Mouse (Mus musculus) kidney, embryonic 15.5 days (tissue): ENCODE data around the gene Rhobtb1. TPM values are rescaled to one million over a fixed set of nuclear protein-coding genes. Genes with fewer than 3 reads are reported as not detected.

Source experiments
- ATAC-seq: fragments of 200-750 bp; cut with Nextera tagmentation; replicated peaks from 2 replicates; pipeline ENCODE4 v1.8.0; 2017; ENCODE audit warnings: moderate TSS enrichment; ENCODE audit not compliant: low FRiP score
- H3K27ac ChIP-seq: fragments of 300-500 bp; sonication (generic); 2 replicates; pipeline ENCODE4 v1.5.1; 2015; ENCODE audit warnings: mild to moderate bottlenecking, inconsistent platforms
- H3K27me3 ChIP-seq: fragments of 300-500 bp; sonication (generic); 2 replicates; pipeline ENCODE4 v1.6.1; 2015; ENCODE audit warnings: inconsistent platforms
- H3K36me3 ChIP-seq: fragments of 300-500 bp; sonication (generic); 2 replicates; pipeline ENCODE4 v1.6.1; 2015; ENCODE audit warnings: inconsistent platforms
- H3K4me1 ChIP-seq: fragments of 300-500 bp; sonication (generic); 2 replicates; pipeline ENCODE4 v1.6.1; 2015; ENCODE audit warnings: inconsistent platforms
- H3K4me2 ChIP-seq: fragments of 300-500 bp; sonication (generic); 2 replicates; pipeline ENCODE4 v1.6.1; 2015; ENCODE audit warnings: moderate library complexity, mild to moderate bottlenecking, inconsistent platforms
- H3K4me3 ChIP-seq: fragments of 300-500 bp; sonication (generic); replicated peaks from 2 replicates; pipeline ENCODE4 v1.5.1; 2015; ENCODE audit warnings: mild to moderate bottlenecking, inconsistent platforms
- H3K9ac ChIP-seq: fragments of 300-500 bp; sonication (generic); 2 replicates; pipeline ENCODE4 v1.6.1; 2015; ENCODE audit warnings: mild to moderate bottlenecking, inconsistent platforms
- H3K9me3 ChIP-seq: fragments of 300-500 bp; sonication (generic); replicated peaks from 2 replicates; pipeline ENCODE4 v1.6.1; 2016; ENCODE audit warnings: inconsistent platforms
- WGBS: fragments of 180-500 bp; shearing (Covaris S2); methylation state at CpG from one replicate; pipeline ENCODE4 v1.1.7; 2015; ENCODE audit warnings: mixed read lengths; 5-methylcytosine and 5-hydroxymethylcytosine counted together
- polyA plus RNA-seq: library from polyadenylated mRNA; unstranded; fragments of >200 nt; fragmentation: Nextera tagmentation; extraction: Ambion mirVana; gene quantifications from 2 replicates; pipeline ENCODE4 v1.2.1, GENCODE M21; 2015

Rhobtb1 gene
- polyA plus RNA-seq, 1 experiment from 2014 or later: 21.8 TPM

DNA sequence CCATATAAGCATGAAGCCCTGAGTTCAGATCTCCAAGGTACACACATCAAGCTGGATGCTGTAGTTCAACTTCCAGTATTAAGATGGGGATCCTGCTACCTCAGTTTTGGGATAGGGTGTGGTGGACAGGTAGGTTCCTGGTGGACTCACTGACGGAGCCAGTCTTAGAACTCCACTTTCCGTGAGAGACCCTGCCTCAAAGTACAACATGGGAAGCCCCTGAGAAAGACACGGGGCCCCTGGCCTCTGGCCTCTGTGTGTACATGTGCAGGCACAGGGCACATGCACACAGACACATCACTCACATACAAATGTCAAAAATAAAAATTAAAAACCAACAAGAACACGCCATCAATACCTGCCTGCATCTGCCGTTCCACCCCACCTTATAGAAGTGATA, 74.2 kb downstream of the Rhobtb1 start:
- no peak overlapping the region for H3K9ac ChIP-seq
- no peaks in the 10 kb centered on the region for H3K9me3 ChIP-seq
- 92% methylated on average over 5 of the region's 5 CpGs for WGBS
- H3K27me3 ChIP-seq: no peaks in the 10 kb centered on the region
- no peak overlapping the region for H3K4me2 ChIP-seq
- no peak for ATAC-seq
- no peak overlapping the region for H3K4me3 ChIP-seq
- peaks cover 16% of the 10 kb centered on the region; the same call in 1 of the 2 replicates for H3K36me3 ChIP-seq
- H3K27ac ChIP-seq: no peak overlapping the region
- 0 out of 2 replicates have a peak, but pooled peaks cover 3% of the 10 kb centered on the region for H3K4me1 ChIP-seq

DNA sequence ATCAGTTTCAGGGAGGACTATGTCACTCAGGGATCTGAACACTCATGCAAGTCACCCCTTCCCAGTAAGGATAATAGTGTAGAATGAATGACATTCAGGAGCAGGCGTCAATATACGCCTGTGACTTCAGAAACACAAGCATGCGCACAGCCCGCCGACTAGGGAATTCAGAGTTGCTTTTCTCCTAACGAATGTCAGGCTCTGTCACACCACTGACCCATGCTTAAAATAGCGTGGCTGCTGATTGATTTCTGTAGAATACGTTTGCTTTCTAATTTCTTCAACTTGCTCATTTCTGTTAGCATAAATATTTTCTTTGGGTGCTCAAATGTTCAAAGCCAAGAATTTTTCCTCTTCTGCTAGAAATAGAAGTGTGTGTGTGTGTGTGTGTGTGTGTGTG, 74.7 kb downstream of the Rhobtb1 start:
- Histone ChIP-seq H3K4me2 (no peak overlapping the region), H3K36me3 (peaks cover 16% of the 10 kb centered on the region; the same call in 1 of the 2 replicates), H3K27ac (no peak overlapping the region), H3K9me3 (no peaks in the 10 kb centered on the region), H3K4me1 (0 out of 2 replicates have a peak, but pooled peaks cover 3% of the 10 kb centered on the region), H3K9ac (no peak overlapping the region), H3K27me3 (no peaks in the 10 kb centered on the region), H3K4me3 (no peak overlapping the region)
- 56% methylated on average over 8 of the region's 8 CpGs for WGBS
- no peak for ATAC-seq

DNA sequence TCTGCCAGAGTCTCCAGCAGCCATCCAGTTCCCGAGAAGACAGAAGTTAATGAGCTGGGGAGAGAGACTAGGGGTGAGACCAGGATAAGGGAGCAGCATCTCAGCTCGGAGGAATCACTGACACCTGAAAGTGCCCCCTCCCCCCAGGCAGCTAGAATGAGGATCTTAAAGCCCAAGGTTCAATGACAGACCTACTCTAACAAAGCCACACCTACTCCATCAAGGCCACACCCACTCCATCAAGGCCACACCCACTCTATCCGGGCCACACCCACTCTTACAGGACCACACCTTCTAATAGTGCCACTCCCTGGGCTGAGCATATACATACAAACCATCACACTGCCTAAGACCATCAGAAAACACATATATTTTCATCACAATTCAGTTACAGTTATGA, 86.0 kb downstream of the Rhobtb1 start:
- H3K36me3 ChIP-seq: peaks cover 5% of the 10 kb centered on the region; the same call in 1 of the 2 replicates
- 67% methylated on average over 3 of the region's 3 CpGs for WGBS
- H3K4me2 ChIP-seq: no peak overlapping the region
- H3K9ac ChIP-seq: no peak overlapping the region
- H3K4me1 ChIP-seq: no peaks in the 10 kb centered on the region
- no peak overlapping the region for H3K27ac ChIP-seq
- H3K4me3 ChIP-seq: no peak overlapping the region
- H3K9me3 ChIP-seq: no peaks in the 10 kb centered on the region
- ATAC-seq: no peak
- no peaks in the 10 kb centered on the region for H3K27me3 ChIP-seq

DNA sequence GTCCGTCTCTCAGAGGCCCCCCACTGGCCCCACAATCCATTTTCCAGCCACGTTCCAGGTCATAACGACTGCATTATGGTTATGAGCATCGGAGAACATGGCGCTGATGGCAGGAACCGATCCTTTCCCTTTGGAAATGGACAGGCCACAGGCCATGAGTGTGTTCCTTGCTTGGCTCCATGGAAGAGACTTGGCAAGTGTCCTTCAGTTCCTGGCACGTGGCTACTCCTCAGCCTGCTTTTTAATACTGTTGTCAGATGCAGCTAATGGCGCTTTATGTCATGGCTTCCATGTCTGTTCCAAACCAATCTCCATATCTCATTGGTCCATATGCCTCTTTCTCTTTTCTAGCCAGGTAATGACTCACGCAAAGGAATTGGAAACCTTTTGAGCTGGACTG, 86.5 kb downstream of the Rhobtb1 start:
- H3K9me3 ChIP-seq: no peaks in the 10 kb centered on the region
- H3K27me3 ChIP-seq: no peaks in the 10 kb centered on the region
- H3K4me2 ChIP-seq: no peak overlapping the region
- H3K36me3 ChIP-seq: peaks cover 7% of the 10 kb centered on the region; the same call in 1 of the 2 replicates
- no peak overlapping the region for H3K9ac ChIP-seq
- no peak overlapping the region for H3K27ac ChIP-seq
- H3K4me1 ChIP-seq: no peaks in the 10 kb centered on the region
- no peak overlapping the region for H3K4me3 ChIP-seq
- WGBS: 94% methylated on average over 9 of the region's 9 CpGs
- ATAC-seq: no peak

DNA sequence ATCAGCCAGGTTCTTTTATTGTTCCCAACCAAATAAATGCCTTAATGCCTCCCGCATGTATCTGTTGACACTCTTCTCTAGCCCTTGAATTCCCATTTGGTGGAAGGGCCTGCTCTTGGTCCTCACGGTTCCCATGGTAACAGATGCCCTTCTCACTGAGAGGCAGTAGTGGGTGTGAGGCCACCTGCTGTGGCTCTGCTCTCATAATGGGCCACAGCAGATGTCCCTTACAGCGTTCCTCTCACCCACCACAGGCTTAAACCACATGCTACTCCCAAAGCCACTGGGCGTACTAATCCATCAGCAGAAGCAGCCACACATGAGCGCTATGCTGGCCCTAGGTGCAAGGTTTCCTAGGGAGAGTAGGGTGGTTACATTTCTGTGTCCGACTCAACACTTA, 87.1 kb downstream of the Rhobtb1 start:
- Histone ChIP-seq H3K4me2 (no peak overlapping the region), H3K9me3 (no peaks in the 10 kb centered on the region), H3K9ac (no peak overlapping the region), H3K27me3 (no peaks in the 10 kb centered on the region), H3K4me3 (no peak overlapping the region), H3K27ac (no peak overlapping the region), H3K36me3 (peaks cover 7% of the 10 kb centered on the region; the same call in 1 of the 2 replicates), H3K4me1 (no peaks in the 10 kb centered on the region)
- no peak for ATAC-seq
- WGBS: 67% methylated on average over 6 of the region's 6 CpGs

DNA sequence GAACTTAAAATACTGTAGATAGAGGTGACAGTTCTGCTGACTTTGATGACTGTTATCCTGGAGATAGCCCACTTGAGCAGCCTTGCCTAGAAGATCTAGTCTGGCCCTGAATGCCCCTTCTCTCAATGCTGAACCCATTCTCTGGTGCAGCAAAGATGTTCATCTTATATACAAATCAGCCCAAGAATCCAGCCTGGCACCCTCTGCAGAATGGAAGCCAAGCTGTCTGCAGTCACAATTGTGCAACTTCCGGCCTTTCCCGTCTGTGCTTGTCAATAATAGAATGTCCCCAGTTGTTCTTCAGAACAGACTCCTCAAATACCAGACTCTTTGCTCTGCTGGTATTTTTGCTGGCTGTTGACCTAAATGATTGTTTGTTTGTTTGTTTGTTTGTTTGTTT, 89.3 kb downstream of the Rhobtb1 start:
- no peak for ATAC-seq
- no peak overlapping the region for H3K27ac ChIP-seq
- H3K27me3 ChIP-seq: no peaks in the 10 kb centered on the region
- 85% methylated on average over 2 of the region's 2 CpGs for WGBS
- H3K9ac ChIP-seq: no peak overlapping the region
- H3K4me2 ChIP-seq: no peak overlapping the region
- no peaks in the 10 kb centered on the region for H3K9me3 ChIP-seq
- no peaks in the 10 kb centered on the region for H3K4me1 ChIP-seq
- no peak overlapping the region for H3K4me3 ChIP-seq
- peaks cover 7% of the 10 kb centered on the region; the same call in 1 of the 2 replicates for H3K36me3 ChIP-seq

DNA sequence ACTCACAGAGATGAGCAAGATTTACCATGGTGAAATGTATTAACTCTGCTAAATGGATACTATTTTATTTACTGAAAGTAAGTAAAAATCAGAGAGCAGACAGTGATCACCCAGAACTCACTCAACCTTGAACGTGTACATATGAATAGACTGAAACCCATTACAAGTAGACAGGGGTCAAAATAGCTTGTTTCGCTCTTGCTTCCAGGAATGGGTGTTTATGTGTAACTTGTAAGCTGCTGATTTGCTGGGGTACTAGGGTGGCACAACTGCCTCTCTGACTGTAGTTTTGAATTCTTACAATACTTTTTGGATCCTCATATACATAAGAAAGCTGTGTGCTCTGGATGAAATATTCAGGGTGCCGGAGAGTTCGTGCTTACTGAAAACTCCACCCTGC, 93.9 kb downstream of the Rhobtb1 start:
- H3K4me1 ChIP-seq: 0 out of 2 replicates have a peak, but pooled peaks cover 4% of the 10 kb centered on the region
- no peak overlapping the region for H3K9ac ChIP-seq
- H3K36me3 ChIP-seq: peaks cover 17% of the 10 kb centered on the region
- no peak overlapping the region for H3K27ac ChIP-seq
- H3K4me2 ChIP-seq: no peak overlapping the region
- no peak overlapping the region for H3K4me3 ChIP-seq
- no peaks in the 10 kb centered on the region; the same call in 1 of the 2 replicates for H3K9me3 ChIP-seq
- WGBS: 78% methylated on average over 4 of the region's 4 CpGs
- no peak for ATAC-seq
- H3K27me3 ChIP-seq: no peaks in the 10 kb centered on the region

DNA sequence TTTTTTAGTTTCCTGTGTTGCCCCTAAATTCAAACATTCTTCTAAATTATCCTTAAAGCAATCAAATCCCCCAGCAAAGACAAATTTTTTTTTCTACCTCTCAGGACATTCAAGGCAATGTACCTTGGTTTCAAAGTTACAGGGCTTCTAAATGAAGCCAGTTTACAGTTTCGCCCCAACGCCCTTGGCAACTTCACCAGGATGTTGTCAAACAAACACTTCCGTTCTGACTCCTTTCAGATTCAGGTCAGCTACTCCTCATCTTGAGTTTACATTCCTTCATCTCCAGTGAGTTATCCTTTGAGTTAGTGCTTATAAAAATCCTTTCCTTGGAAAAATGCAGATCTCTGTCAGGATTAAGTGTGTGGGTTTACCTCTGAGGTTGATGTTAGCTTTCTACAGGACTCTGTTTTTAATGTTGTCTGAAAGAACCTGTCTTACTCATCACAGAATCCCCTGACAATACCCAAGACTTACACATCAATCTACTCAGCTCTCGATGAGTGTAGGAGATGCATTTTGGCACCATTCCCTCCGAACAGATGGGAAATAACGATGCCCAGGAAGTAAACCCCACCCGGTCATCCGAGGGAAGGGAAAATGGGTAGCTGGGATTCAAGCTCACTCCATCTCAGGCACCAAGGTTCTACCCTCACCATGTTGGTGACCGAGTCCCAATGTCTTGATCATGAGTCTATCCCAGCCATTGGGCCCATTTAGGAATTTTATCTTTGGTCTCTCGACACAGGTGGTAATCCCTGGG, 94.9 kb downstream of the Rhobtb1 start:
- no peak for ATAC-seq
- 82% methylated on average over 10 of the region's 10 CpGs for WGBS
- H3K9me3 ChIP-seq: no peaks in the 10 kb centered on the region; the same call in 1 of the 2 replicates
- no peak overlapping the region for H3K27ac ChIP-seq
- H3K9ac ChIP-seq: no peak overlapping the region
- H3K36me3 ChIP-seq: peaks cover 25% of the 10 kb centered on the region
- no peaks in the 10 kb centered on the region for H3K27me3 ChIP-seq
- no peak overlapping the region for H3K4me2 ChIP-seq
- H3K4me1 ChIP-seq: peaks cover 5% of the 10 kb centered on the region; the same call in 1 of the 2 replicates
- no peak overlapping the region for H3K4me3 ChIP-seq

DNA sequence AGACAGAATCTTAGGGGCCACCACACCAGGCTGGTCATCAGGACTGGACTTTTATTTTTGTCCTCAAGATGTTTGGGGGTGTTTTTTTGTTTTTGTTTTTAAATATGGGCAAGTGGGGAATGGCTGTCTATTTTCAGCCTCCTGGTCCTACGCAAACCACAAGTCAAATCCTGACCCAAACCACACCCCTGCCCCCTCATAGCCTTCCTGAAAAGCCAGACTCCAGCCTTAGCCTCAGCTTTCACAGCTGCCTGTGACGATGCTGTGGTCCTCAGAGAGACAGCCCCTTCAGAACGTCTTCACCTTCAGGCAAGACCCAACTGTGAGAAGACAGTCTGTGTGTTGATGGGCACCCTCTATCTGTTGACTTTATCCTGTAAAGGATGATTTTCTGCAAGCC, 95.5 kb downstream of the Rhobtb1 start:
- Histone ChIP-seq H3K9ac (no peak overlapping the region), H3K4me2 (no peak overlapping the region), H3K9me3 (no peaks in the 10 kb centered on the region; the same call in 1 of the 2 replicates), H3K4me1 (peaks cover 8% of the 10 kb centered on the region; the same call in 1 of the 2 replicates), H3K27ac (no peak overlapping the region), H3K27me3 (no peaks in the 10 kb centered on the region), H3K4me3 (no peak overlapping the region), H3K36me3 (peaks cover 27% of the 10 kb centered on the region)
- WGBS: 83% methylated on average over 3 of the region's 3 CpGs
- ATAC-seq: no peak

DNA sequence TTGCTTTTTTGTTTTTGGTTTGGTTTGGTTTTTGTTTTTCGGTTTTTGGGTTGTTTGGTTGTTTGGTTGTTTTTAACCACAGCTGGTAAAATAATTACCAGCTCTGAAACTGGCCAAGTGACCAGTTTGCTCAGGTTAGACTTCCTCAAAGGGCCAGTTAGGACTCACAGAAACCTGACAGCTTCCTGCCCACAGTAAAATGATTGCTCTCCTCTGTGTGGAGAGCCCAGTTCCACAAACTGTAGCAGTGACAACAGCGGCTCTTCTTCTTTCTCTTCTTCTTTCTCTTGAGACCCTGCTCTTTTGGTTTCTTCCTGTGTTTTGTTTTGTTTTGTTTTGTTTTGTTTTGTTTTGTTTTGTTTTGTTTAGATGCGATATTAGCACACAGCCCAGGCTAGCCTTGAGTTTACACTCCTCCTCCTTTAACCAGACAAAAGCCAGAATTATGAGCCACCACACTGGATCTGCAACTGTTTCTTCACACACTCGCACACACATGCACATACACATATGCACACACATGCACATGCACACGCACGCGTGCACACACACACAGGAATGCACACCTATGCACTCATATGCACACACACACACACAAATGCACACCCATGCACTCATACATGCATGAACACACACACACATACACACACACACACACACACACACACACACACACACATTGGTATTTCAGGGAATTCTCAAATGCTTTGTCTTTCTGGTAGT, 96.2 kb downstream of the Rhobtb1 start:
- ATAC-seq: no peak
- no peaks in the 10 kb centered on the region; the same call in 1 of the 2 replicates for H3K9me3 ChIP-seq

DNA sequence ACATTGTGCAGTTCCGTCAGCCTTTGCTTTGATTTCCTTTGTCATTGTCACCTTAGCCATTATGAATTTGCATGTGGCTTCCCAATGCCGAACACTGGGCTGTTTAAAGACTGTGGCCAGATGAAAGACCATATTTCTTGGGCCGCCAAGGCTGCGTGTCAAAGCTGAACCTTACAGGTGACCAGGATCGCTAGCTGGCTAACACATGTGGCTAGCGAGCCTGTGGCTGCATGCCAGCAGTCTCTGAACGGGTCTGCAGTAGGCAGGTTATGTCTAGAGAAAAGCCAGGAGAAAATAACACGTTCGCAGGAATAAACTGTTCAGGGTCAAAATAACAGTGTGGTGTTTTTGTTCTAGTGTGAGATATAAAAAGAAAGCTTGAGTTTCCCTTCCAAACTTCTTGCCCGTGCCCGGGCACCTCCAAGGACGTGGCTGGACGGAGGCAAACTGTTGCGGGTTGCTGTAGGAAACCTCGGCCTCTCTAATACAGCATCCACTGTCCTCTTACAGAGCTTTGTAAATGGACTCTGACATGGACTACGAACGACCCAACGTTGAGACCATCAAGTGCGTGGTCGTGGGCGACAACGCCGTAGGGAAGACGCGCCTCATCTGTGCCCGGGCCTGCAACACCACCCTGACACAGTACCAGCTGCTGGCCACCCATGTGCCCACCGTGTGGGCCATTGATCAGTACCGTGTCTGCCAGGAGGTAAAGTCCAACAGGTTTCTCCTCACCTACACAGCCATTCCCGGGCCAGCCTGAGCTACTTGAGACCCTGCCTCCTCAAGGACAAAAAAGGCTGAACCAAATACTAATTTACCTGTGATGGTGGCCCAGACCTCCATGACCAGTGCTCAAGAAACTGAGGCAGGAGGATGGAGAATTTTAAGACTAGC, 97.3 kb downstream of the Rhobtb1 start:
- WGBS: 83% methylated on average over 29 of the region's 29 CpGs
- Histone ChIP-seq H3K9me3 (no peaks in the 10 kb centered on the region; the same call in 1 of the 2 replicates), H3K4me3 (no peak overlapping the region), H3K4me2 (no peak overlapping the region), H3K4me1 (peaks cover 24% of the 10 kb centered on the region), H3K27me3 (no peaks in the 10 kb centered on the region), H3K9ac (no peak overlapping the region), H3K36me3 (peaks cover 21% of the 10 kb centered on the region), H3K27ac (no peak overlapping the region)
- ATAC-seq: no peak

More for the DNA sequence above, 96.2 kb downstream of the Rhobtb1 start:
- H3K9ac ChIP-seq: no peak overlapping the region
- H3K4me2 ChIP-seq: no peak overlapping the region
- H3K27me3 ChIP-seq: no peaks in the 10 kb centered on the region
- no peak overlapping the region for H3K27ac ChIP-seq
- peaks cover 14% of the 10 kb centered on the region for H3K4me1 ChIP-seq
- H3K4me3 ChIP-seq: no peak overlapping the region
- peaks cover 21% of the 10 kb centered on the region for H3K36me3 ChIP-seq
- 95% methylated on average over 7 of the region's 7 CpGs for WGBS
